Mouse (Mus musculus) kidney, postnatal 25 days (tissue): ENCODE results near the gene Rdh11.
"Not testable (repeated sequence)": the region's sequence is repeated elsewhere in the genome, so short reads cannot be mapped to it uniquely, and the experiment has no call there.

Experiments
- DNase-seq, 2 experiments: peaks; one replicate each; pipeline ENCODE4 v3.0.0; 2021; ENCODE audit warnings: mixed read lengths in 2 of 2

Gene Rdh11

DNA sequence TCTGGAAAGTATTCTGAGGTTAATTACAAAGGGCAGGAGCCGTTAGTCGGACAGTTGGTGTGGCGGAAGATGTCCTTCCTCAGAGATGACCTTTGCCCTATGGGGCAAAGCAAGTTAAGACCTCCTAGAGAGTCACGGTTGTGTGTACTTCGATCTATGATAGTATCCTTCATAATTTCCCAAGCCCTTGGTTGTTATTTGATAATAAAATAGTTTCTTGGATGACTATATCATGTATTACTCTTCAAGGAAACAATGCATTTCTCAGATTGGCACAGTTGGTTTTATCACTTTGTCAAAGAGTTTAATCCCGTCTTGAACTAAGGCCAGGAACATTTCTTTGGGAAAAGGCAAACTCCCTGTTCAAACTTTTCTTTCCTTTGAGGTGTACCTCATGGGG is at the start of gene Rdh11:
Rdh11 (minus strand) TSS at position 101 of the 400 bp plus-strand sequence.
- DNase-seq = no peak

GRCm38 (mm10) chr12:79235485-79236080 is 43.5 kb upstream of the Rdh11 start:
- no peak for DNase-seq

DNA sequence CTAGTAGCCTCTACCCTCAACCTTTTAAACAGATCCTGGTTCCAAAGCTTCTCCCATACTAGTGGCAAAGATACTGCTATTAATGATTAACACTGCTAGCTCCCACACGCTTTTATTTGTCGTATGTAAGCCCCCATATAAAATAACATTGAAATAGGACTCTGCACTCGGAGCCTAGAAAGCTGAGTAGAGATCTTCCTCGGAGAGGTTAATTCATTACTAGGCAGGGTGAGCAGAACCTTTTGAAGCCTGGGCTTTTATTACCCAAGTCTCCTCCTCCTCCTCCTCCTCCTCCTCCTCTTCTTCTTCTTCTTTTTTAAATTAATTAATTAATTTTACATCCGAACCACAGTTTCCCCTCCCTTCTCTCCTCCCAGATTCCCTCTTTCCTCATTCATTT is 25.4 kb upstream of the Rdh11 start:
- no peak for DNase-seq

DNA sequence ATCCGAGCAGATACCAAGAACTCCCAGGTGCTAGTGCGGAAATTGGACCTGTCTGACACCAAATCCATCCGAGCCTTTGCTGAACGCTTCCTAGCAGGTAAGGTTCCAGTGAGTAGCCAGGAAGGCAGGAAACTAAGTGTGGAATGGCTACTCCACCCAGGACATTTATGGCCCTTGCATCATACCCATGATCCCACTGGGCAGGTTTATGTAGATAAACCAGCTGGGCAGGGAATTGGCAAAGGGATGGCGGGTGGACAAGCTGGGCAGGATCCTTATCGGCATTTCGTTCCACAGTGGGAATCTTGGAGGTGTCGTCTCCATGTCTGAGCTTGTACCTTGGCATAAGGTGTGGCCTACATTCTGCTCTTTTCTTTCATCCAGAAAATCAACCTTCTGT is 19.4 kb upstream of the Rdh11 start:
- no peak for DNase-seq

GRCm38 (mm10) chr12:79208703-79209464 is 16.8 kb upstream of the Rdh11 start, which contains the start of gene Rdh12:
Gene Rdh12 (plus strand): TSS chr12:79208914.
- peak; percentile 32 to 42 for DNase-seq

- DNase-seq = no peak
These were observed 9.8 kb upstream of the Rdh11 start for GRCm38 (mm10) chr12:79201882-79202281.

DNA sequence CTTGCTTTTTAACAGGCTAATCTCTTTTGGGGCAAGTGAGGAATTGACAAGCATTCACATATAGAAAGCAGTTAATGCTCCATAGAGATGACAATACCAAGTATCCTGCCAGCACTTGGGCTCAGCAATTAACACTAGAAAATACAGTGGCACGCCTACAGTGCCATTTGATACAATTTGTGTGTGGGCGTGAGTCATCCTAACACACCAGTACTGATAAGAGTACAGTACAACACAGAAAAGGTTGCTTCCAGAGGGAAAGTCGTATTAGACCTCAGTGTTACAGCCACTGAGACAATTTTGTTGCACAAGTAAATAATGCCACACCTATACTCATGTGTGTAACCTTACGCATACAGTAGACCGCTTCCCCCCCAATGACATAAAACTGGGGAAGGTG is 5.0 kb upstream of the Rdh11 start:
- no peak for DNase-seq

- peak; percentile 77 to 87 for DNase-seq
These were observed 1.3 kb upstream of the Rdh11 start for GRCm38 (mm10) chr12:79193441-79193840.

- DNase-seq = peak; percentile 77 to 79
These were observed 392 bp downstream of the Rdh11 start for GRCm38 (mm10) chr12:79191701-79192100.

- peak; percentile 71 to 80 for DNase-seq
These were observed 991 bp downstream of the Rdh11 start for GRCm38 (mm10) chr12:79190931-79191673.

GRCm38 (mm10) chr12:79185160-79185559 is 6.9 kb downstream of the Rdh11 start:
- not testable (repeated sequence) for DNase-seq

- no peak for DNase-seq
These were observed 16.1 kb downstream of the Rdh11 start for GRCm38 (mm10) chr12:79175998-79176397.

DNA sequence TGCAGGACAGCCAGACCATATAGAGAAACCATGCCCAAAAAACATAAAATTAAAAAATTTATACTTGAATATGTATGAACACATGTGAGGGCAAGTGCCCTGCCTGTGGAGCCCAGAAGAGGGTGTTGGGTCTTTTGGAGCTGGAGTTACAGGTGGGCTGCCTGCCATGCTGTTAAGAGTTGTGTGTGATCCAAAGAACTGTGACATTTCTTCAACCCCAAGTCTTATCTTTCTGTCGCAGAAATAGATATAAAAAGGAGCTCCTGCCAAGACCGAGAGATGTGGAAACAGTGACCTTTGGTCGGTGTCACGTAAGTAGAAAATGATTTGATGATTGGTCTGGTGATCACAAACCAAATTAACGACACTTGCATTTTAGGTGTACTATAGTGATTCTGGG is 18.4 kb downstream of the Rdh11 start:
- no peak for DNase-seq

DNA sequence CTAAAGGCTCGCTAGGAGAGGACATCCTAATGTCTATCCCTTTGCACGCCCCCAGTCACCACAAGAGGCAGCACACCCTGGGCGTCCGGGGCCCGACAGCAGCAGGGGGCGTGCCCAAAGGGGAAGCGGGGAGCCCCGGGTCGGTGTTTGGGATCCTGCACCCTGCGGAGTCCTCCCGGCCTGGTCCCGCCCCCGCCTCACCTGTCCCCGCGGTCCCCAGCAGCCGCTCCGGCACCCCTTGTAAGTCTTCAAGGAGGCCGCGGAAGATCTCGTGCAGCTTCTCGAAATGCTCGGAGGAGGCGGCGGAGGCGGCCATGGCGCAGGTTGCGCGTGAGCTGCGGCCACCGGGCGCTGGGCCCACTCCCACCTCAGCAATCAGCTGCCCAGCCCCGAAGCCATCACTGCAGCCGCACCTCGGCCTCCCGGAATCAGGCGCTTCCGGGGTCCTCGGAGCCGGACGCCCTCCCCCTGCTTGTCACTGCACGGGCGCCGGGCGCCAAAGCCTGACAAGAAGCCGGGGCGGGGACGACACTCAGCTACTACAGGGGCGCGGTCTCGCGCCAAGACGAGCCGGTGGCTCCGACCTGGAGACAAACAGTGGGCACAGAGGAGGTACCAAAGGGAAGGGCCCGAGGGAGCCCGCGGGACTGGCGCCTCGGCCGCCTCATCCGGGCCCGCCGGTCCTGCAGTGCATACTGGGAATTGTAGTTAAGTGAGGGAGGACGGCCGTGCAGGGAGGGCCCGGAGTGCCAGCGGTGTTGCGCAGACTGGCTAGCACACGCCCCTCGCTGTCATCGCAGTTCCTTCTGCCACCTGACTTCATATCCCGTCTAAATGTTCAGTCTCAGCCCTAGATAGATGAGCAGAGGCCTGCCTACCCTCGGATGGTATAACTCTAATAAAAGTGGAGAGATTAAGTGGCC is 19.8 kb downstream of the Rdh11 start, which contains the start of gene Vti1b:
Vti1b (minus strand) TSS at position 649 of the 923 bp plus-strand sequence.
- DNase-seq = peak; percentile 89 to 95

GRCm38 (mm10) chr12:79171269-79171995 is 20.7 kb downstream of the Rdh11 start:
- DNase-seq = no peak

DNA sequence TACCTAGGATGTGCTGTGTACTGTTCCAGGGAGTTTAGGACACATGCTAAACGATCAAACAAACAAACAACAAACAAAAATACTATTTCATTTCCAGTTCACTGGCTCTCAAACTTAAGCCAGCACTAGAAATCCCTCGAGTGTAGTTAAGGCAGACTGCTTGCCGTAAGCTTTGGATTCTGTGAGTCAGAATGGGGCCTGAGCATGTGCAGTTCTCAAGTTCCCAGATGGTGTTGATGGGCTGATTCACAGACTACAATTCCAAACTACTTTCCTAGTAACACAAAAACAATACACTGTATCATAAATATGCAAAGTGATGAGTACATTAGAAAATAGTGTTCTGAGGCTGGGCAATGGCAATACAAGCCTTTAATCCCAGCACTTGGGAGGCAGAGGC is 21.7 kb downstream of the Rdh11 start:
- no peak for DNase-seq

DNA sequence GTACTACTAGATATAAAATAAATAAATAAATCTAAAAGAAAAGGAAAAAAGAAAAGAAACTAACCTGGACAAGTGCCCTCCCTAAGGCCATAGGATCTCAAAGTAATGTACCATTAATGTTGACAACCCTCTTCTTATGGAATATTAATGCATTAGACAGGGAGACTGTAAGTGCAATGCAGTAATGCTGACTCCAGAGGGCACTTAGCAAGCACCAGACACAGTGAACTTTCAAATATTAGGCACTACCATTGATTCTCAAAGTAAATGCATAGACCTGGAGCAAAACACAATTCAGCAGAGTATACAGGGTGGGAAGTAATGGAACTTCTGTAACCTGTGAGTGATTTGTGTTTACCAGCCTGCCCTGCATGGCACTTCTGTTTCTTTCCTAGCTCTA is 22.9 kb downstream of the Rdh11 start:
- DNase-seq = no peak

- DNase-seq = no peak
These were observed 29.2 kb downstream of the Rdh11 start for GRCm38 (mm10) chr12:79162876-79163275.

DNA sequence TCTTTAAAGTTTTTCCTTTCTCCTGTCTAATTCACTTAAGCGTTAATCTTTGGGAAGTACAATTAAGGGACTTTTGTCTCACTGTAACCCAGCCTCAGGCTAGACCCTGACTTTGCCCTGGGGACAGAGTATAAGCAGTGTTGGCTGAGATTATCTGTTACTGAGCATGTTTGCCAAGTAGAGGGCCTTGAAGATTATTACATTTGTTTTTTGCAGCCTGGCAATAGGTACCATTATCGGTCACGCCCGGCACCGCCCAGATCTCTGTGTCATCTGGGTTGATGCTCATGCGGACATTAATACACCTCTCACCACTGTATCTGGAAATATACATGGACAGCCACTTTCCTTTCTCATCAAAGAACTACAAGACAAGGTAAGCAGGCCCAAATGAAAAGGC is 42.4 kb downstream of the Rdh11 start:
- DNase-seq = no peak

DNA sequence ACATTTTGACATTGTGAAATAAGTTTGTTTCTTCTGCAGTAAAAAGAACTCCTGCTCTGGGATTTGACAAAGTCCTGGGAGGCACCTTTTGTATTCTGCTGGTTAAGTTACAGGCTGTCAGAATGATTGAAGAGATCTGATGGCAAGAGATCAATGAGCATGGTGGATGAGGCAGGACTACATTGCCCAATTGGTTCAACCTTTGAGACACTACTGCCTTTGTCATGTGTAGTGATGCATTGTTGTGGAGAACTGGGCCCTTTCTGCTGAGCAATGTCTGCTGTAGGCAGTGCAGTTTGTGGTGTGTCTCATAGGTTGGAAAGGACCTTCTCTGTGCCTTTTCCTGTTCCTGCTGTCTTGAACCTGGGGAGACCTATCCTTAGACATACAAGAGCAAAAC is 50.7 kb downstream of the Rdh11 start:
- no peak for DNase-seq

- DNase-seq = no peak
These were observed 51.3 kb downstream of the Rdh11 start for GRCm38 (mm10) chr12:79140811-79141210.

- no peak for DNase-seq
These were observed 52.7 kb downstream of the Rdh11 start for GRCm38 (mm10) chr12:79139417-79139816.
